Mouse (Mus musculus) E14TG2a.4 (cell line): Measurements from ENCODE around the gene Nlrp3.

Experiments used
- CTCF ChIP-seq: conservative IDR thresholded peaks from 2 replicates; pipeline ENCODE4 v1.5.1; 2014; ENCODE audit warnings: low read length
- NANOG ChIP-seq: IDR thresholded peaks from 2 replicates; pipeline ENCODE4 v1.6.1; 2014; ENCODE audit warnings: borderline replicate concordance, low read length, mixed read lengths

DNA sequence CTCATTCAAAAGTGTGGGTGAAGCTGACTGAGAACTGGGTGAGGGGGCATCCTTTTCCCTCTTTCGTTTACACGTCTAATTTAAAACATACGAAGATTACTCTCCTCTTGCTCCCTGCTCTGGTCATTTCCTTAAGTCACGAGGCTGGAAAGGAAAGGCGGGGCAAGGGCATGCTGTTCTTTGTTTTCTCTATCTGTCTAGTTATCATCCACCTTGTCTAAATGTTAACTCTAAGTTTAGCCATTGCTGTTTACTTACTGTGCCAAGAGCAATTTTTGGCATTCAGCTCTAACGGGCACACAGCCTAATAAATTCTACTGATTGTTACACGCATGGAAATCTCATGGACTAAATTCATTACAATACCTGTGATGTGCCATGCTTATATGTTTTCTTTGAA is 57.8 kb downstream of the Nlrp3 start:
- no peak for TF ChIP-seq CTCF
- TF ChIP-seq NANOG = no peak
